Mouse (Mus musculus) splenic B cell, adult 2 months (primary cell): ENCODE data around the gene Bach2.

Experiments used
- DNase-seq: peaks from one replicate; pipeline ENCODE4 v3.0.0-alpha.2; 2011; ENCODE audit warnings: low read depth, low spot score
- H3K27me3 ChIP-seq: 2 replicates; pipeline ENCODE4 v1.6.1; 2012; ENCODE audit warnings: mild to moderate bottlenecking, low read length, moderate library complexity, mixed read lengths; ENCODE audit not compliant: control insufficient read depth, poor library complexity, insufficient read depth, severe bottlenecking
- H3K36me3 ChIP-seq: 2 replicates; pipeline ENCODE4 v1.6.1; 2012; ENCODE audit warnings: mild to moderate bottlenecking, low read length, moderate library complexity, mixed read lengths; ENCODE audit not compliant: control insufficient read depth, poor library complexity, insufficient read depth, severe bottlenecking

Gene Bach2

DNA sequence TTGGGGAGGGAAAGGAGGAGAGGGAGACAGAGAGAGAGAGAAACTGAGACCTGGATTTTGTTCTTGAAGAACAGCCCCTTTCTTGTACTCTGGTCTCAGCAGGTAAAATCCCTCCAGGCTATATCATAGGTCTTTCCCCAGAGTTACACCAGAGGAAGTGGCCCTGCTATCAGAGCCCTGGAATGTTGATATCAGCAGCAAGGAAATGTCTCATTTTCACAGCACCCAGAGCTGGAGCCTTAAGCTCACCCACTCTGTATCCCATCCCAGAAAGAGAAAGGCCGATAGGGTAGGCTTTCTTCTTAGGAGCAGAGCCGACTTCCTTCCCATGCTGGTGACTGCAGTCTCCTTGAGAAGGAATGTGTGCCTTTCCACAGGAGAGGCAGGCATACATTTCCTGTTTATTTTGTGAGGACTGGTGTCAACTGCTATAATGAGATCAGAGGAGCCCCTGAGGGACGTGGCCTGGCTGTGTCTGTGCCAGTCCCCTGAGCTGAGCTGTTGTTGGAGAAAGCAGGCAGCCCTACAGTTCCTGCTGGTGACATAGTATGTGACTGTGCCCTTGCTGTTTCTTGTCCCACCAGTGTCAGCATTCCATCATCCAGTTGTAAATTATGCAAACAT lies 67.7 kb downstream of the Bach2 start:
- H3K27me3 ChIP-seq = no peaks in the 10 kb centered on the region

GRCm38 (mm10) chr4:32307215-32307614 lies 68.6 kb downstream of the Bach2 start:
- DNase-seq = no peak
- Histone ChIP-seq H3K27me3 (no peaks in the 10 kb centered on the region), H3K36me3 (peaks cover 6% of the 10 kb centered on the region)

More for the DNA sequence above, 67.7 kb downstream of the Bach2 start:
- H3K36me3 ChIP-seq = peaks cover 6% of the 10 kb centered on the region
- DNase-seq = no peak

- no peak for DNase-seq
- Histone ChIP-seq H3K36me3 (peaks cover 3% of the 10 kb centered on the region), H3K27me3 (no peaks in the 10 kb centered on the region)
These were observed 73.8 kb downstream of the Bach2 start for GRCm38 (mm10) chr4:32312171-32312946.

- no peaks in the 10 kb centered on the region for H3K27me3 ChIP-seq
These were observed 76.3 kb downstream of the Bach2 start for GRCm38 (mm10) chr4:32314919-32315318.

DNA sequence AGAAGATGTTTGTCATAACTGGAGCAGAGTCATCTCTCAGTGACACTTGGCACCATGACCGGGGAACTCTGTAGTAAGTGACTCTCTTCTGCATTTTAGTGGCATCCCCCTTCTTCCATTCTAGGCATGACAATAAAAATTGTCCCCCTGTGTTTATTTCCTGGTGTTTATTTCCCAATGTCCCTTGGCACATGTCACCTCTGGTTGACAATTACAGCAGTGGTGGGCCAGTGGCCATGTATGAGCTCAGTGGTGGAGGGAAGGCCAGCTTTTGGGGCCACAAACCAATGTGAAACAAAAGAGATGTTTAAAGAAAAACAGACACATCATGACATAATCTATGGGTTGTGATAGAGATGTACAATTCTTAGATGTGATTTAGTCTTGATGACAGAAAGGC lies 80.0 kb downstream of the Bach2 start:
- H3K36me3 ChIP-seq = peaks cover 2% of the 10 kb centered on the region
- H3K27me3 ChIP-seq = no peaks in the 10 kb centered on the region

More at GRCm38 (mm10) chr4:32314919-32315318, 76.3 kb downstream of the Bach2 start:
- peaks cover 4% of the 10 kb centered on the region for H3K36me3 ChIP-seq
- DNase-seq = no peak

GRCm38 (mm10) chr4:32319327-32319726 lies 80.7 kb downstream of the Bach2 start:
- H3K27me3 ChIP-seq = no peaks in the 10 kb centered on the region
- peaks cover 2% of the 10 kb centered on the region for H3K36me3 ChIP-seq
- no peak for DNase-seq

More for the DNA sequence above, 80.0 kb downstream of the Bach2 start:
- no peak for DNase-seq

DNA sequence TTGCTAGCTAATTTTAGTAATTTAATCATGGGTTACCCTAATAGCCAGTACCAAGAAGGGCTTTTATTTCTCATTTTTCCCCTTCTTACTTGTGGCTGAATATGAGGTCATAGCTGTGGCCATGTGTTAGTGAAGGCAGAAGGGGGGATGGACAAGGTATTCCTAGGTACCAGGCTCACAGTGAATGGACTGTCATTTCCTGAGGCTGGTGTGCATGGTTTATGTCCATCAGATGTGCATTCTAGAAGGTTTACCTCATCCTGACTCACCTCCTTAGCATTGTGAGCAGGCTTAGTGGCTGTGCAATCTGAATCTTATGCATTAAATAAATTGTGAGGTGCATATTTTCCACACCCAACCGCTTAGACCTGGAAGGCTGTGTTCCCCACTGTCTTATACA lies 81.4 kb downstream of the Bach2 start:
- H3K27me3 ChIP-seq = no peaks in the 10 kb centered on the region
- H3K36me3 ChIP-seq = peaks cover 2% of the 10 kb centered on the region
- no peak for DNase-seq

DNA sequence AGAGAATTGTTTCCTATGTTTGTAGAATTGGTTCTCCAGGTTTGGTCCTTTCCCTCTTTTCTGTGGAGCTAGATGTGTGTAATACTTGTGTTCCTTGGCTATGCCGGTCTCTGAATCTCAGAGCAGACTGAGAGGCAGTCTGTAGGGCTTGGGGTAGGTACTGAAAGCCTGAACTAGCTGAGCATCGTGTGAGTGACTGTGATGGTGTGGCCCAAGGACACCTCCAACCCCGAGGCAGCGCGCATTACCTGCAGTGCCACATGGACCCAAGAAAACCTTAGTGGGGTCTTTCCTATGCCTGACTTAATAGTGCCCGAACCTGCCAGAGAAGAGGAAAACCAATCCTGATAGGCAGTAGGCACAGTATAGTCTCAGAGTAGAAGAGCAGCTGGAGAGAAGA lies 85.5 kb downstream of the Bach2 start:
- no peaks in the 10 kb centered on the region for H3K27me3 ChIP-seq
- no peaks in the 10 kb centered on the region; the same call in 1 of the 2 replicates for H3K36me3 ChIP-seq
- DNase-seq = no peak

DNA sequence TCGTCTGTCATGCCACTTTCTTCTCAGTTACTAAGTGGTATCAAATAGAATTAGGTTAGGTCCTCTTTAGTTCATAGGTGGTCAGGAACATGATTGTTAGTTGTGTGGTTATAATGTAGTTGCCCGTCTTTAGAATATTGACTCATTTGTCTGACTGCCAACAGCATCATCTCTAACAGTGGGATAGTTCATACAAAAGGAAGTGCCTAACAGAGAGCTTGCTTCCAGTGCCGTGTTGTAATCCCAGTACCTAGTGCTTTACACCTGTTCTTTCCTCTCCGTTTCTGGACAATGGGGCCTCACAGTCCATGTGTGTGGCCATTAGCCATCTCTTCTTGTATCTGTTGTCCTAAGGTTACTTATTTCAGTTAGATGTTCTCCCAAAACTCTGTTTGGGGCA lies 86.4 kb downstream of the Bach2 start:
- no peak for DNase-seq
- Histone ChIP-seq H3K27me3 (no peaks in the 10 kb centered on the region), H3K36me3 (no peaks in the 10 kb centered on the region; the same call in 1 of the 2 replicates)

DNA sequence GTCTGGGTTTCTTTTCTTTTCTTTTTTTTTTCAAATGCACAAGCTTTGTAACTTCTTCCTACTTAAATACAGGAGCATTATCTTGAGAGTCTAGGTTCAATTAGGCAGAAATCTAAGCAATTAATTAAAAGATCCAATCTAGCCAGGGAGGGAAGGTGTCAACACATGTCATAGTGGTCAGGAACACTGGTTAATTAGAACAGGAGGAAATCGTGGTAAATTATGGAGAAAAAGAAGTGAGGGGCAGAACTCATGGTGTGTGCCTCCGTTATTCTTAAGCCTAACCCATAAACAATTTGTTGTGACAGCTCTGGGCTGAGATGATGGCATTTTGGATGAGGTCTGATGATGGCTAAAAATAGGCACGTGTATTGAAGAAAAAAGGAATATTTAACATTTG lies 87.0 kb downstream of the Bach2 start:
- no peak for DNase-seq
- H3K36me3 ChIP-seq = no peaks in the 10 kb centered on the region; the same call in 1 of the 2 replicates
- H3K27me3 ChIP-seq = no peaks in the 10 kb centered on the region

DNA sequence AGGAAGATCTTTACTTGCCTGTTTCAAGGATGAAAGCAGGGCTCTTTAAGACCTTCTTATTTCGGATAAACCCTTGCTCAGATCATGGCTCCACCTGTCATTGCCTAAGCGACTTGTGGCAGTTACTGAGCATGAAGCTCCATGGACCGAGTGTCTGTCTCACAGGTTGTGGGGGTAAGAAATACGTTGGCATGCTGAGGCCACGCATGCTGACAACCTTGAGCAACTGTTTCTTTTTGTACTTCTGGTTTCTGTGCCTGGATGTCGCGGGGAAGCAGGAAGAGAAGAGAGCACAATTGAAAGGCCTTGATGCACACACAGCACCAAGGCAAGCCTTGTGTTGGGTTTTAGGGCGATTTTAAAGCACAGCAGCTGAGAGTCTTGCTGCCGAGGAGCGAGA lies 87.7 kb downstream of the Bach2 start:
- no peaks in the 10 kb centered on the region for H3K27me3 ChIP-seq
- no peak for DNase-seq
- no peaks in the 10 kb centered on the region; the same call in 1 of the 2 replicates for H3K36me3 ChIP-seq

- Histone ChIP-seq H3K36me3 (no peaks in the 10 kb centered on the region; the same call in 1 of the 2 replicates), H3K27me3 (no peaks in the 10 kb centered on the region)
- DNase-seq = no peak
These were observed 88.3 kb downstream of the Bach2 start for GRCm38 (mm10) chr4:32326860-32327259.

- H3K36me3 ChIP-seq = no peaks in the 10 kb centered on the region; the same call in 1 of the 2 replicates
- DNase-seq = no peak
These were observed 89.0 kb downstream of the Bach2 start for GRCm38 (mm10) chr4:32327626-32328025.

GRCm38 (mm10) chr4:32328561-32328960 lies 90.0 kb downstream of the Bach2 start:
- DNase-seq = no peak
- Histone ChIP-seq H3K27me3 (no peaks in the 10 kb centered on the region), H3K36me3 (no peaks in the 10 kb centered on the region; the same call in 1 of the 2 replicates)

More at GRCm38 (mm10) chr4:32327626-32328025, 89.0 kb downstream of the Bach2 start:
- H3K27me3 ChIP-seq = no peaks in the 10 kb centered on the region

- Histone ChIP-seq H3K36me3 (no peaks in the 10 kb centered on the region), H3K27me3 (no peaks in the 10 kb centered on the region)
- DNase-seq = no peak
These were observed 92.1 kb downstream of the Bach2 start for GRCm38 (mm10) chr4:32330584-32331314.
